Mouse (Mus musculus) cerebellum, adult (tissue): ENCODE measurements at regions not wholly inside any gene's neighbourhood (a gene's known extent, or its start where the extent isn't known, plus 50 kb on each side); places are given as distances from the start of the nearest gene placed in this dataset.

Source experiments
- ATAC-seq: cut with Nextera tagmentation; 2 replicates; pipeline ENCODE4 v1.9.2; 2017; ENCODE audit warnings: mild to moderate bottlenecking, moderate library complexity, mixed read lengths; ENCODE audit not compliant: insufficient number of reproducible peaks, low FRiP score, low TSS enrichment

DNA sequence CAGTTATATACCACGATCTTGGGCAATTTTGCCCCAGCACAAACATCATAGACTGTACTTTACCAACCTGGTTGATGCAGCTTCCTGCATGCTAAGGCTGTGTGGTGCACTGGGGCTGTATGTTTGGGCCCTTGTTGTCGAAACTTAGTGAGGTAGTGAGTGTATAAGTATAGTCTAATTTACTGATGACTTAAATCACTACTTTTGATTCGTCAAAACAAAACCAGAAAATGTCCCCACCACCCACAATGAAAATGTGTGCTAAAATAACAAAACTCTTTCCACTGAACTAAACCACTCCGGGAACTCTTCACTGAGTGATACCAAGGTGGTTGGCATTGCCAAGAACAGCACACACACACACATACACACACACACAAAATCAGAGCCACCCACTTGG is 191.5 kb downstream of the Shq1 start:
- no peak for ATAC-seq

DNA sequence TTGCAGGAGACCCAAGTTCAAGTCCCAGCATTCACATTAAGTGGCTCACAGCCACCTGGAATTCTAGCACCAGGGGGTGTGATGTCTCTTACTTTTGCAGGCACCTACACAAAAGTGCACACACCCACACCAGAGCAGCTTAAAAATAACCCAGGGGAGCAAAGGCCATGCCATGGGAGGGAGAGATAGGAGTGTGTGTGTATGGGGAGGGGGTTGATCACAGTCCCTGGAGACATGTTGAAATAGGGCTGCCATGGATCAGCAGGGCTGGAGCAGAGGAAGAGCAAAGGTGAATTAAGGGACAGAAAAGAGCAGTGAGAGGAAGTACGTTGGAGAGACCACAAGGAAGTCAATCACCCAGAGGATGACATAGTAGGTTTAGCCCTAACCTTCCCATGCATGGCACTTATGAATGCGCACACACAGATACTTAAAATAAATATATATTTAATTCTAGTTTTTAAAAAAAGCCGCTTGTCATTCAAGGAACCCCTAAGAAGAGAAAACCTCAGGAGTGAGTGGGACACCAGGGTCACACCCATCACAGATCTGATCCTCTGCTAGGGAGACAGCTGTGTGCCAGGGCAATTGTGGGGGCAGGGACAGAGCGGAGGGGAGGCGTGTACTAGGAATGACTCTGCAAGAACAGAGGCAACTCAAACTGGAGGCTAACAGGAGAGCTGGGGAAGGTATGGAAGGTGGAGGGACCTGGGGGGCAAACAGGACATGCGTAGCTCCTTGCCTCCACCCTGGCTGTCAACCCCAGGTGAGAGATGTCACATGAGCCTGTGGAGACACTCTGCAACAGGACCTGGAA is 189.5 kb upstream of the Rybp start:
- ATAC-seq, result no peak

DNA sequence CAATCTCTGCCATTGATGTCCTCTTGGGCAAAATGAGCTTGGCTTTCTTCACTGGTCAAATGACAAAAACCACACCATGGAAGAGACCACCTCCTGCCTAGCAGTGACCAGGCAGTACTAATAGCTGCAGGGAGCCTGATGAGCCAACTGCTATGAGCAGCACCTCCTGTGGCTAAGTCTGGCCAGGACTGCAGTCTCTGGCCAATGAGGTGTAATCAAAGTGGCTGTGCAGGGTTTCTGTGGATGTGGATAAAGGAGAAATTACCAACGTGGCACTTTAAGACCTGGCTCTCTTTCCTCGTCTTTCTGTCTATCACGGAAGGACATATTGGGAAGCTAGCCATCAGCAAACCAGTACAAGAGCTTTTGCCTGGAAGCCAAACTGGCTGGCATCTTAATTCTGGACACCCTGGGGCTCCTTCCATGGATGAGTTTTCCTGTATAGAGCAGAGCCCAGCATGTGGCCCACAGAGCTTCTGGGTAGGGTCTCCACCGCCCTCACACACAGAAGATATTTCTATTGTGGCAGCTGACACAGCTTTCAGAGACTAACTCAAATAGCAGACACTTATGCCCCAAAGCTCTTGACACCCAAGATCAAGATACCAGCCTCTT is 188.2 kb upstream of the Rybp start:
- ATAC-seq, result peak; percentile 76

DNA sequence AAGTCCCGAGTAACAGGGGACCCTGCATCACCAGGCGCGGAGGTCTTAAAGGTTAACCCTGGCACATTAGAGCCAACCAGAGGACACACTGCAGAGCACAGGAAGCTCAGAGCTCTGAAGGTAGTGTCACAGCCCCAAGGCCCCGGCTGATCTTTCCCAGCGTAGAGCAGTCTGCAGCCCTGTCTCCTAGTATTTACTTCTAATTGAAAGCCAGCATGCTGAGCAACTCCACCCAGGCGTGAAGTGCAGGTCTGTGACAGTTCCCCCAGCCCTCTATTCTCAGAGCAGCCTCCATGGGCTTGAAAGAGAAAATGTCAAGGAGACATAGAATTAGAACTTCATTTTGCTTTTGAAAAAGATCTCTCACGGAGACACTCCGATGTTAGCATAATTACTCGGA is 187.0 kb upstream of the Rybp start:
- no peak for ATAC-seq

DNA sequence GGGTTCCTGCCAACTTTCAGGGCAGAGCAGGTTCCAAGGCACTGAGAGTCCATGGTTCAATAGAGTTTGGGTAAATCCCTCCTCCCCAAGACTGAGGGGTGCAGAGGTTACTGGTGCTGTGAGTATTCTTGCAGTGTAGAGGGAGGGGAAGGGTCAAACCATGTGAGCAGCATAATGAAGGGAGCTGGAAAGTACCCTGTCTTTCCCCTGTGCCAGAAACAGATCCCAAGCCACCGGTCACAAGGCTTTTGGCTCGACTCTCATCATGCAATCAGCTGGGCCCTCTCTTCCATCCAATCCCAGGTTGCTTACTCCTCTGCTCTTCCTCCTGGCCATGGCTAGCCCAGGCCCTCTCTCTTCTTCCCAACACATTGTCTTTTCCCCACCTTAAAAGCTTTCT is 182.8 kb upstream of the Rybp start:
- no peak for ATAC-seq

DNA sequence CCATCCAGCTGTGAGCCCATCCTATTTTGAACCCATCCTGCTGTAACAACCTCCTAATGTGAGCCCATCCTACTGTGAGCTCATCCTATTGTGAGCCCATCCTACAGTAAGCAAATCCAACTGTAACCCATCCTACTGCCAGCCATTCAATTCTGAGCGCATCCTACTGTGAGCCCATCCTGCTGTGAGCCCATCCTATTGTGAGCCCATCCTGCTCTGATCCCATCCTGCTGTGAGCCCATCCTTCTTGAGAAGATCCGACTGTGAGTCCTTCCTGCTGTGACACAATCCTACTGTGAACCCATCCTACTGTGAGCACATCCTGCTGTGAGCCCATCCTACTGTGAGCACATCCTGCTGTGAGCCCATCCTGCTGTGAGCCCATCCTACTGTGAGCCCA is 175.5 kb upstream of the Rybp start:
- ATAC-seq, result no peak

DNA sequence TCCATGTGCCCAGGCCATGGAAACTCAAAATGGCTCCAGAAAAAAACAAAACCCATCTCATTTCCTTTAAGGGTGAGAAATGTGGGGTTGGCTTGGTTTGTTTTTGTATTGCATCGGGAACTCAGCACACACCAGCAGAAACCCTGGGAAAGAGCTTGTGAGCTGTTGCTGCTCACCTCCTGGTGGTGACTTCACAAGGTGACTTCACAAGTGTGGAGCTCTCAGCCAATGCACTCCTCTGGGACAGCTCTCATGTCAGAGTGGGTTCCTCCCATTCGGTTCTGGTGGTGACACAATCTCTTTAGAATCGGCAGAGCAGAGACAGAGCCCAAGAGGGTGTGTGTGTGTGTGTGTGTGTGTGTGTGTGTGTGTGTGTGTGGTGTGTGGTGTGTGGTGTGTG is 166.1 kb upstream of the Rybp start:
- no peak for ATAC-seq

DNA sequence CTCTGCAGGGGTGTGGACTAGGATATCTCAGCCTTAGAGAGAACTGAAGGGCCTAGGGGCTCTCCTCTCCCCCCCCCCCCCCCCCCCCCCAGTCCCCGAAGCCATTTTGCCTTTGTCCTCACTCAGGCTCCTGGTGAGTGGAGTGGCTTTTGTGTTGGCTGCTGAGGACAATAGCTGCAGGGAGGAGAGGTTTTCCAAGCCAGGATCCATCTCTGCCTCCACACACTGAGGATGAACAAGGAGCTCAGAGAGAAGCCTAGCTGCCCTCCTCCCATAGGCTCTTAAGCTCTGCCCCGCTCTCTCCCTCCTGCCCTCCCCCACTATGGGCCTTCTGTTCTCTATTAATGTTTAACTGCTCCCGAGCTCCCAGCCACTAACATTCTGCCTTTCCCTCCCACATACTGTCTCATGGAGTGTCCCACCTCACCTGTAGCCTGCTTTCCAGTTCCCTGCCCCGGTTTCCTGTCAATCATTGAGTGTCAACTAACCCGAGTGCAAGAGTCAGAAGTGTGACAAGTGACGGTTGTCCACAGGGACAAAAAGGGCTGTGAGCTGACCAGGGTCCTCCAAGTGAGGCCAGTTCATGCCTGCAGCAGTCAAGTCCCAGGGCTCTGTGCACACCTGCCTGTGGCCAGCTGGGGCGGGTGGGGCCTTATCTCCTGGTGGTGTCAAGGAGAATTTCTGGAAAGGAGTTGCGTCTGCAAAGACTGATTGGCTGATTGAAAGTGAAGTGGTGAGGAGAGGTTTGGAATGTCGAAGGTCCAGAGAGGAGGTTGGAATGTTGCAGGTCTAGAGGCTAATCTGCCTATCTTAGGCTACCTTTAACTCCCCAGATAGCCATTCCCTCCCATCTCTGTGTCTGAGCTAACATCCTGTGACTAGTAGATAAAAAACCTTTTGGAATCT is 165.1 kb upstream of the Rybp start:
- ATAC-seq, result no peak

DNA sequence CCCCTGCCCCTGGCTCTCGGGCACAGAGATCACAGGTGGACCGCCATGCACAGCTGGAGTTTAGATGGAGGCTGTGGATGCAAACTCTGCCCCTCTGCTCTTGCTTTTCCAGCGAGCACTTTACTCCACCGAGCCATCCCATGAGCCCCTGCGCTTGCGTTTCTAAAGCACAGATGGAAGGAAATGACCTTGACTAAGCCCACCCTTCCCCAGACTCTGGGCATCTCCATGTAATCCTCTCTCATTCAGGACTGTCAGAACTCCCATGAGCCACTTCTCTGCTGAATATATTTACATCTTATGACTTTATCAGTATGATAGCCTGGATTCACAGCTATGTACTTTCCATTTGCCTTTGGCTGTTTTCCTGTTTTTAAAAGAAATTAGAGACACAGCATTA is 162.8 kb upstream of the Rybp start:
- ATAC-seq, result no peak

DNA sequence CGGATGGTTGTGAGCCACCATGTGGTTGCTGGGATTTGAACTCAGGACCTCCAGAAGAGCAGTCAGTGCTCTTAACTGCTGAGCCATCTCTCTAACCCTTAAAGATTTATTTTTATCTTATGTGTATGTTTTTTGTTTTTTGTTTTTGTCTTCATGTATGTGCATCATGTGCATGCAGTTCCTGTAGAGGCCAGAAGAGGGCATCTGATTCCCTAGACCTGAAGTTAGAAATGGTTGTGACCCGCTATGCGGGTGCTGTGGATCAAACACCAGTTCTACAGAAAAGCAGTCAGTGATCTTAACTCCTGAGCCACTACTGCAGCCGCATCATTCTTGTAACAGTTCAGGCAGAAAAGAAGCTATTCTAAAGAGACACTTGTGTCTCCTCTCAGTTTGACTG is 161.8 kb upstream of the Rybp start:
- ATAC-seq, result no peak

DNA sequence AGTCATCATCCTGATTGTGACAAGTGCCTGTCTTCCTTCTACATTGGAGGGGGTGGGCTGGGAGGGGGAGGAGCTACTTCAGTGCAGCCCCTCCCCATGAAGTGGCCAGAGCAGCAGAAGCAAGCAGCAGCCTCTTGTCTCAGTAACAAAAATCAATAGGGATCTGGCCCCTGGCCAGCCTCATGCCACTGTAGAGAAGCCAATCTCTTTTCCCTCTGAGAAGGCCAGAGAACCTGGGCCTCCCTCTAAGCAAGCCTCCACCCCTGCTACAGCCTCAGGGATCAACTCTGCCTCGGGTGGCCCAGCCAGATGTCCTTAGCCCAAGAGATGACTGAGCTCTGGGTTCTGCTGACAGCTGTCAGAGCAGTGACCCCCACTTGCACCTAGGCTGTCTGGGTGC is 159.9 kb upstream of the Rybp start:
- no peak for ATAC-seq

DNA sequence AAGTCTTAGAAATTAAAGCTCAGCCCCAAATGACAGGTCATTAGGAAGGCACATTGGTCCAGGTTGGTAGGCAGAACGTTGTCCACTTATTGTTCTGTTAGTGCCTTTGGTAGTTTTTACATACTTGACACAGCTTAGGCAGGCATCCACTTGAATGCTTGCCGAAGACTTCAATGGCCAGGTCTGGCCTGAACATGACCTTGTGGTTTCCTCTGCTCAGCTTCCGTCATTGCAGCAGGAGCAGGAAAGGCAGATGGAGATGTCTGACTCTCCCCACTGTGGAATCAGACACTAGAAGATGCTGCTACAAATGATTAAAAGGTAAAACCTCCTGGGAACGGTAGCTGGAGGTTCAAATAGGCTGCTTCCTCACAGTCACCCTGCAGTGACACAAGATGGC is 159.5 kb upstream of the Rybp start:
- no peak for ATAC-seq

DNA sequence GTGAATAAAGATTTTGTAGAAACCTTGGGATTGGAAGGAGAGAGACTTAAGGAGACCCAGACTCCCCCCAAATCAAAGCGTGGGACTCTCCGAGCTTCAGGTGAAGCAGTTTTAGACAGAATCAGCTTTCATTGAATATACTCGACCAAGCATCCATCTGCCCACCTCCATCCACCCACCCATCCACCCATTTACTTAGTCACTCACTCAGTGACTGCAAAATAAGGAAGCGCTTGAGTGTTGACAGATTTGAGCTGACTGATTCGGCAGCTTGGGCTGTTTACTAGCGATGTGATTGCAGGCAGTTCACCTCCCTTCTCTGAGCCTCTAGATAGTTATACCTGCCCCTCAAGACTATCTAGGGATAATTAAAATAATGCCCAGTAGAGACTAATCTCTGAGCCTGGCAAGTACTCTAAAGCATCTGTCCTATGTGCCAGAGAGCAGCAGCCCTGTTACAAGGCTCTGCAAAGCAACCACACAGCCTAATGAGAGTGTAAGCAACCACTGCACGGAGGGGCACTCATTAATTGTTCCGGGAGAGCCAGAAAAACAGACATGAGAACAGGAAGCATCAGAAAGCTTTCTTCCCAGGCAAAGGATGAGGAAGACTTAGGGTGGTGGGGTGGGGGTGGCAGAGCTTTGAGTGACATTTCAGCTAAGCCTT is 151.9 kb upstream of the Rybp start:
- no peak for ATAC-seq

DNA sequence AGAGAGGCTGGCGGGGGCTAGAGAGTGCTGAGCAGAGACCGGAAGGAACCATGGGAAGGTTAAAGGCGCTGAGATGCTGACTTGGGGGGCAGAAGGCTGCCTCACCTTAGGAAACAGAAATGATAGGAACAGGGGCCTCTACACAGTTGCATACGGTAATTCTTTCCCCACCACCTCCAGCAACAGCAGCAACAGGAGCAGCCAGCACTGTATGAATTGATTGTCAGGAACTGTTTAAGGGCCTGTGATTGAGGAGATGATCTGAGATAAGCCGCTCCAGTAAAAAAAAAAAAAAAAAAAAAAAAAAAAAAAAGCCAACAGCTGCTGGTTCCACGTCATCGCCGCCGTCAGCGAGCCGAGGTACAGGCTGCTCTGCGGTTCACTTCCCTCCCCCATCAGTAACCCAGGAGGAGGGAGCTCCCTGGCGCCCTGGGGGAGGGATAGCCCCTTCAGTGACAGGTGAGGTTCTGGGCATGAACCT is 151.3 kb upstream of the Rybp start:
- no peak for ATAC-seq

DNA sequence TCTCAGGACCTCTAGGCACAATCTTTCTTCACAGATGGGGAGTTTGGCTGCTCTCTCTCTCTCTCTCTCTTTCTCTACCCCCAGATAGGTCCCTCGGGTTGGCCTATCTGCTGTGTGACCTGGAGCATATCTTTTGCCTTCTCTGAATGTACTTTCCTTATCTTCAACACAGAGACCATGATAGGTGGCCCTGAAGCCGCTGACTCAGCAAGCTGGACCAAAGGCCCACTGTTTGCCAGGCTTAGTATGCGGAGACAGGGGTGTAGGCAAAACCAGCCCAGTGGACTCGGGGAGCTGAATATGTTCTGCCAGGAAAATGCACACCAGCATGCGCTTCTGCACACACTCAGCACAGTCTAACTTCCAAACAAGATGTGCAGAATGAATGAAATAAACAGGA is 150.7 kb upstream of the Rybp start:
- no peak for ATAC-seq

DNA sequence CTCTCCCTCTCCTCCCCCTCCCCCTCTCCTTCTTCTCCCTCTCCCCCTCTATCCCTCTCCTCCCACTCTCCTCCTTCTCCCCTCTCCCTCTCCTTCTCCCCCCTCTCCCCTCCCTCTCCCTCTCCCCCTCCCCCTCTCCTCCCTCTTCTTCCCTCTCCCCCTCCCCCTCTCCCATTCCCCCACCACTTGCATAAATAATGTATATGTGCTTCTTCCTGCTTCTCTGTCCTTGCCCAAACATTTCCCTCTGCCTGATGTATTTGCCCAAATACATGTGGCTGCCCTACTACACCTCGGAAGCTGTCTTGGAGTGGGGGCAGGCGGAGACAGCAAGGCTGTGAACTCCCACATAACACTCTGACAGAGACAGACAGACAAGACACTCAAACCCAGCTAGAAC is 149.2 kb upstream of the Rybp start:
- ATAC-seq, result no peak

DNA sequence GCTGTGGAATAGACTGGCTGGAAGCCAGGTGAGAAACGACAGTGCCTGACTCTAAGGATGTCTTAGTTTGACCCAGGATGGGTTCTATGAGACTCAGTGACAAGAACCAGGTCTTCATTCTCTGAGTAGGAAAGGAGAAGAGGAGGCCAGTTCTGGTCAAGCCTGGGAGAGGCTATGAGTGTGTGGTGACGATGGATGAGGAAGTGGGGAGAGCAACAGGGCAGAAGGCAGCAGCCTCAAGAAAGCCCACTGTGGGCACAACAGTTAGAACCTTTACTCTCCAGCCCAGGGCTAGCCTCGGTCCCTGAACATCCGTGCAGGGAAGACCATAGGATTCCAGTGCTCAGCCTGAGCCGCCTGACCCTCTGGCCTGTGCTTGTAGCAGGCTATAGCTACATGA is 147.9 kb upstream of the Rybp start:
- ATAC-seq, result no peak

DNA sequence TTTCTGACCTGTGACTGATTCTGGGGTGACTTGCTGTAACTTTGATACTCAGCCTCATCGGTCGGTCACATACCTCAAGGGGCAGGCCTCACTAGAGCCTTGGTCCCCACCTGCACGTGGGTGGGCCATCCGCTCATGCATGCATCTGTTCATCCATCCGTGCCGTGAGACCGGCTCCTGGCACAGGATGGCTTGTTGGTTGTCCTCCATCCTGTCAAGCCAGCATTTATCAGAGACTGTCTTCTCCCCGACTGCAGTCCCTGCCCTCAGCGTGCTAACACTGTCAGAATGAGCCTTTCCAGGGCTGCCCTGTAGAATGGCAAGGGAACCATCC is 146.2 kb upstream of the Rybp start:
- ATAC-seq, result no peak

DNA sequence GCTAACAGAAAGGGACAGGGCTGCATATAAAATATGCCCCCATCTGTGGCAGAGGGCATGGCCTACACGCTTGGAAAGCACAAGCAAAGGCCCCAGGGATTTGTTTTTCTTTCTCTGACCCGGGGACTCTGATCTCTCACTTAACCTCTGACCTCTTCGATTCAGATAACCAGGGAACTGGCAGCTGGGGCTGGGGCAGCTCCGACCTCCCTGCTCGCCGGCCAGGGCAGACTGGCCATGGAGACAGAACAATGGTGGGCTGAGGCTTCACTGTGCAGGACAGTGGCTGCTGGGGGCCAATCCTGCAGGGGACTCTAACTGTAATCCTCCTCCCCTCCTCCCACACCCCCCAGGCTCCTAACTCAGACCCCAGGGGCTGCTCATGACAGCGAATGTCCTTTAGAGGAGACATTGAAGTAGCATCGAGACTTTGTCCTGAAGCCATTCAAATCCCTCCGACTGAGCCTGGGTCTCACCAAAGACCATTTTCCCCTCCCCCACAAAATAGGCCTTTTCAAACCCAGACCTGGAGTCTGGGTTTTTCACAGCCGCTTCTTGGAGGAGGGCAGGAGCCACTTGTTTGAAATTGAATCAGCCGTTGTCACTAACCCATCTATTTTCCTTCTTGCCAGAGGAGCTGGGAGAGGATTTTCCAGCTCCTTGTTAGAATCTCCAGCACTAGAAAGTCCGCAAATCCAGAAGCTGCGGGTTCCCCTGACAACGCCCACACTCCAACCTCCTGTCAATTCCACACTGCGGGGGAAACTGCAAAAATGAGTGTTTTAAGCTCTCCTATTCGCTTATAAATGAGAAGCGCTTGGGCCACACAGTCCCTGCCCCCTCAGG is 145.6 kb upstream of the Rybp start:
- no peak for ATAC-seq

DNA sequence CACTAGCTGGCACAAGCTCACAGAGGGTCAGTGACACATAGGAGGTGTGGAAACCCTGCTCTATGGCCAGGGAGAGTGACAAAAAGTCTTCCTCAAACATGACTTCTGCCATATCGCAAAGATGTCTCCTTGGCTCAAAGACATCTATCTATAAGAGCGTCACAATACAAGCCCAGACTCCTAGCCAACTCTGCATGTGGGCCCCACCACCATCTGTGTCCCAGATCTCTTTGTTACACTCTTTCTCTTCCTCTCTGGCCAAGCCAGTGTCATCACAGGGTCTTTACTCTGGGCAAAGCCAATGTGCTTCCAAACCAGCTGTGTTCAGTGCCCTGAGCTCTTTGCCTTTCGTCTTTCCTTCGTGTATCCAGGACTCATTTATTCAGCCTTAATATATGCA is 143.0 kb upstream of the Rybp start:
- ATAC-seq, result no peak
